ENCODE assay signal across 12 mouse cellular contexts in the genomic region with DNA sequence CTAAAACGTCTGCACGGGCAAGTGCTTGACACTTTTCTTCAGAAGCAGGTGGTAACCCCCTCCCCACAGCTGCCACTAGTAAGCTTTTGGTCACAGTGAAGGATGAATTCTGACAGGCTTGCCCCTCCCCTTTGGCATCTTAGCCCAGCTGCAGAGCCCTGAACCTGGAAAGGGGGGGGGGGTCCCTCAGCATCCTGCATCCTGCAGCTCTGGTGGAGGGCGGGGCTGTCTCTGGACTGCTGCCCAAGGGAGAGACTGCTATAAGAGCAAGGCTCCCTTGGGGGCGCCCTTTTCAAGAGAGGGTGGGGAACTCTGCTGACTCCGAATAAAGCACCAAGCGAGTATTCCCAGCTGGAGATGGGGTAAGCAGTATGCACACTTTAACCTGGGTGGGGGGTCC.
DNase-seq lines count a peak whose midpoint lies in the region; ATAC-seq lines count a peak whose summit lies in the region.
"Had no signal": no experiment of that assay in that cellular context is flagged by ENCODE, and none has a peak within 500 bp of the region (broad histone marks: within the 10 kb centered on the region; RNA-seq: fewer than 3 reads in every experiment).

No protein-coding gene starts in this region.

- H3K9ac ChIP-seq in heart, embryonic 12.5 days = no peak overlapping the region
- no peak overlapping the region for H3K9ac ChIP-seq in forebrain, embryonic 14.5 days (ENCODE audit: low read length)
- no peak overlapping the region for H3K9ac ChIP-seq in midbrain, embryonic 13.5 days (replicated peaks)
- H3K9ac ChIP-seq: liver, embryonic 14.5 days; stomach, embryonic 15.5 days had no signal

- no peak for DNase-seq in heart, embryonic 10.5 days (ENCODE audit: low spot score)
- DNase-seq in NIH3T3 (ENCODE audit: low read depth) (peak; percentile 4), MN1 (ENCODE audit: low spot score) (no peak)
- peak; percentile 56 for DNase-seq in forebrain, embryonic 14.5 days (ENCODE audit: low spot score)
- no peak for DNase-seq in spleen, postnatal 14 days (ENCODE audit: low spot score in 2 of 2)
- no peak for DNase-seq in thymus, postnatal 0 days (ENCODE audit: low spot score)
- DNase-seq: cerebellum, adult 11-12 months had no signal

- 17% methylated on average over 6 of the region's 6 CpGs for WGBS in heart, embryonic 12.5 days
- 17% methylated on average over 6 of the region's 6 CpGs for WGBS in heart, embryonic 10.5 days
- 25% methylated on average over 6 of the region's 6 CpGs for WGBS in forebrain, embryonic 14.5 days
- WGBS in midbrain, embryonic 13.5 days = 14% methylated on average over 6 of the region's 6 CpGs

- H3K4me3 ChIP-seq in heart, embryonic 12.5 days = no peak overlapping the region
- H3K4me3 ChIP-seq in heart, embryonic 10.5 days = no peak overlapping the region
- H3K4me3 ChIP-seq in forebrain, embryonic 14.5 days (ENCODE audit: low read depth, low read length) = no peak overlapping the region
- peak overlapping the region; percentile 60 for H3K4me3 ChIP-seq in midbrain, embryonic 13.5 days (replicated peaks)

- peaks cover 66% of the 10 kb centered on the region for H3K27me3 ChIP-seq in heart, embryonic 12.5 days (replicated peaks)
- H3K27me3 ChIP-seq in heart, embryonic 10.5 days (ENCODE audit: insufficient read depth, poor library complexity, severe bottlenecking) = peaks cover 85% of the 10 kb centered on the region
- H3K27me3 ChIP-seq in forebrain, embryonic 14.5 days (replicated peaks; ENCODE audit: control insufficient read depth, insufficient read depth, low read length) = peaks cover 17% of the 10 kb centered on the region
- peaks cover 84% of the 10 kb centered on the region for H3K27me3 ChIP-seq in midbrain, embryonic 13.5 days
- H3K27me3 ChIP-seq: CH12.LX had no signal

- H3K27ac ChIP-seq in heart, embryonic 12.5 days (ENCODE audit: poor library complexity, severe bottlenecking) = no peak overlapping the region
- no peak overlapping the region for H3K27ac ChIP-seq in heart, embryonic 10.5 days
- H3K27ac ChIP-seq in forebrain, embryonic 14.5 days (ENCODE audit: low read depth, low read length) = no peak overlapping the region
- H3K27ac ChIP-seq in midbrain, embryonic 13.5 days = no peak overlapping the region
- H3K27ac ChIP-seq: liver, embryonic 14.5 days; stomach, embryonic 15.5 days had no signal

- ATAC-seq in heart, embryonic 12.5 days (ENCODE audit: insufficient number of reproducible peaks, low FRiP score) = no peak
- ATAC-seq in forebrain, embryonic 14.5 days = peak; percentile 47
- ATAC-seq in midbrain, embryonic 13.5 days = peak; percentile 51

- 0 out of 2 replicates have a peak, but pooled peaks cover 3% of the 10 kb centered on the region for H3K9me3 ChIP-seq in heart, embryonic 12.5 days (replicated peaks)
- no peaks in the 10 kb centered on the region for H3K9me3 ChIP-seq in heart, embryonic 10.5 days
- no peaks in the 10 kb centered on the region for H3K9me3 ChIP-seq in forebrain, embryonic 14.5 days (replicated peaks; ENCODE audit: control insufficient read depth, low read length)
- H3K9me3 ChIP-seq in midbrain, embryonic 13.5 days = no peaks in the 10 kb centered on the region
- H3K9me3 ChIP-seq: stomach, embryonic 15.5 days had no signal

- H3K36me3 ChIP-seq in heart, embryonic 12.5 days = no peaks in the 10 kb centered on the region
- H3K36me3 ChIP-seq in heart, embryonic 10.5 days = no peaks in the 10 kb centered on the region
- no peaks in the 10 kb centered on the region for H3K36me3 ChIP-seq in forebrain, embryonic 14.5 days (ENCODE audit: control insufficient read depth, insufficient read depth, low read length)
- no peaks in the 10 kb centered on the region for H3K36me3 ChIP-seq in midbrain, embryonic 13.5 days
- H3K36me3 ChIP-seq: stomach, embryonic 15.5 days had no signal

- 0 out of 2 replicates have a peak, but pooled peaks cover 3% of the 10 kb centered on the region for H3K4me1 ChIP-seq in heart, embryonic 12.5 days (replicated peaks)
- no peaks in the 10 kb centered on the region for H3K4me1 ChIP-seq in heart, embryonic 10.5 days
- no peaks in the 10 kb centered on the region for H3K4me1 ChIP-seq in forebrain, embryonic 14.5 days (ENCODE audit: control insufficient read depth, insufficient read depth, low read length)
- peaks cover 10% of the 10 kb centered on the region; the same call in 1 of the 2 replicates for H3K4me1 ChIP-seq in midbrain, embryonic 13.5 days (replicated peaks)
- H3K4me1 ChIP-seq: stomach, embryonic 15.5 days had no signal

- peak overlapping the region; percentile 48; the same call in 1 of the 2 replicates for H3K4me2 ChIP-seq in heart, embryonic 12.5 days
- H3K4me2 ChIP-seq in forebrain, embryonic 14.5 days (ENCODE audit: low read length) = peak overlapping the region; percentile 6; the same call in 1 of the 2 replicates
- H3K4me2 ChIP-seq in midbrain, embryonic 13.5 days (replicated peaks) = peak overlapping the region; percentile 62

Comparison
In these comparisons a context has a peak if more than half of its experiments do, and no peak if none do; other contexts are left out.
1. H3K4me2 ChIP-seq: peak in every context shown above with its lines; median percentile 62 in midbrain, embryonic 13.5 days; 48 in heart, embryonic 12.5 days; 6 in forebrain, embryonic 14.5 days.
2. DNase-seq: peak in NIH3T3 (single experiment) and forebrain, embryonic 14.5 days (single experiment); none in heart, embryonic 10.5 days (single experiment), spleen, postnatal 14 days (0 of 2), MN1 (single experiment) and thymus, postnatal 0 days (single experiment).